Mouse (Mus musculus) lung, postnatal 0 days (tissue): ENCODE data around the gene Gm21188.
"Not testable (repeated sequence)": the region's sequence is repeated elsewhere in the genome, so short reads cannot be mapped to it uniquely, and the experiment has no call there.

Source experiments
- CTCF ChIP-seq: IDR thresholded peaks from 2 replicates; pipeline ENCODE4 v1.5.1; 2016; ENCODE audit warnings: antibody characterized with exemption, mild to moderate bottlenecking
- EP300 ChIP-seq: IDR thresholded peaks from 2 replicates; pipeline ENCODE4 v1.6.1; 2016; ENCODE audit warnings: antibody characterized with exemption, mild to moderate bottlenecking, control low read depth

DNA sequence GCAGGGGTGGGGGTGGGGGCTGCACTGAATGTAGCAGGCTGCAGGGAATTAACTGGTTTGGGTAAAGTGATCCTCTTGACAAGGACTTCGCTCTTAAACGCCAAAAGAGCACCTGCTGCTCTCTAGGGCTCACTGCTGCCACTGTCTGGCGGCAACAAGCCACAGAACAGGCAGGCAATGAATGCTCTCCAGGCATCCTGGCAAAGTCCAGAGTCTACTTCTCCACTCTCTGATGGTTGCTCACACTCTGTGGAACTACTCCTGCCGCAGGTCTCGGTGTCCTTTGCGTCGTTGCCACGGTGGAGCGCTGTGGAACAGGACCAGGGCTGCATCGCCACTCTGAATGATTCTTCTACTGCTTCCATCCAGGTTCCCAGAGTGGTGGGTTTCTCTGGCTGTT is 17.4 kb downstream of the Gm21188 start:
- not testable (repeated sequence) for TF ChIP-seq EP300, CTCF
